Mouse (Mus musculus) limb, embryonic 12.5 days (tissue): ENCODE data around the gene Zfp46. TPM values are rescaled to one million over a fixed set of nuclear protein-coding genes. Genes with fewer than 3 reads are reported as not detected.

Experiments used
- ATAC-seq: fragments of 200-750 bp; cut with Nextera tagmentation; 2 replicates; pipeline ENCODE4 v1.8.0; 2017; ENCODE audit warnings: low read depth, moderate TSS enrichment; ENCODE audit not compliant: insufficient number of reproducible peaks, insufficient read depth, low FRiP score, low TSS enrichment
- H3K27ac ChIP-seq: fragments of 300-500 bp; sonication (generic); 2 replicates; pipeline ENCODE4 v1.5.1; 2016; ENCODE audit warnings: mild to moderate bottlenecking, moderate library complexity
- H3K27me3 ChIP-seq: fragments of 300-500 bp; sonication (generic); 2 replicates; pipeline ENCODE4 v1.6.1; 2016; ENCODE audit warnings: mild to moderate bottlenecking, moderate library complexity
- H3K36me3 ChIP-seq: fragments of 300-500 bp; sonication (generic); 2 replicates; pipeline ENCODE4 v1.6.1; 2016; ENCODE audit warnings: mild to moderate bottlenecking, moderate library complexity
- H3K4me1 ChIP-seq: fragments of 300-500 bp; sonication (generic); replicated peaks from 2 replicates; pipeline ENCODE4 v1.6.1; 2016
- H3K4me2 ChIP-seq: fragments of 300-500 bp; sonication (generic); 2 replicates; pipeline ENCODE4 v1.6.1; 2016; ENCODE audit warnings: mild to moderate bottlenecking, moderate library complexity
- H3K4me3 ChIP-seq: fragments of 300-500 bp; sonication (generic); replicated peaks from 2 replicates; pipeline ENCODE4 v1.5.1; 2016; ENCODE audit warnings: mild to moderate bottlenecking
- H3K9ac ChIP-seq: fragments of 300-500 bp; sonication (generic); replicated peaks from 2 replicates; pipeline ENCODE4 v1.6.1; 2016; ENCODE audit warnings: mild to moderate bottlenecking, moderate library complexity
- H3K9me3 ChIP-seq: fragments of 300-500 bp; sonication (generic); 2 replicates; pipeline ENCODE4 v1.6.1; 2016; ENCODE audit warnings: mild to moderate bottlenecking, moderate library complexity
- WGBS: fragments of 180-500 bp; shearing (Covaris S2); methylation state at CpG from one replicate; pipeline ENCODE4 v1.1.7; 2016; 5-methylcytosine and 5-hydroxymethylcytosine counted together
- polyA plus RNA-seq: library from polyadenylated mRNA; unstranded; fragments of >200 nt; fragmentation: Nextera tagmentation; extraction: Ambion mirVana; gene quantifications from 2 replicates; pipeline ENCODE4 v1.2.1, GENCODE M21; 2016

Gene Zfp46
- polyA plus RNA-seq, 1 experiment from 2014 or later, result 25.4 TPM

DNA sequence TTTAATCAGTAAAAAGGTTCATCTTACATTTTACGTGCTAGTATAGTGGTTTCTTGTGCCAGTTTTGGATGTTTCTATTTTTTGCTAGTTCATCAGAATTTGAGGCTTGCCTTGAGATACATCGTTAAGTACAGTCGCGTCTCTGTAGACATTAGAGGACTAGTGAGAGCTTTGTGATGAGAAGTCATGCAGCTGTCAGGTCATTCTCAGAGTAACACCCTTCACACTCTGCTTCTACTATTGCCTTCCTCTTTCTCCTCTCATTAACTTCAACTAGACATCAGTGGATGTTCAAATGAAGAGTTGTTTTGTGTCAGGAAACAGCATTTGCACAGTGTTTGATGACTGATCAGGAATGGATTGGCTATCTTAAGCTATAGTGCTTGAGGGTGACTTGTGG, 28.1 kb downstream of the Zfp46 start:
- peak overlapping the region; percentile 100 for H3K4me3 ChIP-seq
- 18% methylated on average over 4 of the region's 4 CpGs for WGBS
- ATAC-seq, result no peak
- H3K9ac ChIP-seq, result peak overlapping the region; percentile 42
- peaks cover 15% of the 10 kb centered on the region for H3K36me3 ChIP-seq
- H3K27me3 ChIP-seq, result no peaks in the 10 kb centered on the region
- H3K4me2 ChIP-seq, result peak overlapping the region; percentile 76
- no peaks in the 10 kb centered on the region for H3K9me3 ChIP-seq
- H3K27ac ChIP-seq, result no peak overlapping the region
- peaks cover 34% of the 10 kb centered on the region for H3K4me1 ChIP-seq

DNA sequence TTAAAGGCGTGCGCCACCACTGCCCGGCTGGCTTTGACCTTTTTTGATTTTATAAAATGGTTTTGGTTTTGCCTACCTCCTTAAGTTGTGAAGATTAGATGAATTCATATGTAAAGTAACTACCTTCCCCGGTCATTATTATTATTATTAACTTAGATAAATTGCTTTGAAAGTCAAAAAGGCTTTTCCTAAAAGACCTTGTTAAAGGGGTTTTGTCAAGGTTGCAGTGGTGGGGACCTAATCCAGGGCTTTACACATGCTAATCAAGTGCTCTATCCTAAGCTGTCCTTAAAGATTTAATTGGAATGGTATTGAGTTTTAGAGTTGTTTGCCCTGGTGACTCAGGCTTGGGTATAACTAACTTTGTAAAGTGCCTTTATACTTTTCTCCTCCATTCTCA, 33.2 kb downstream of the Zfp46 start:
- Histone ChIP-seq H3K27me3 (no peaks in the 10 kb centered on the region), H3K27ac (no peak overlapping the region), H3K36me3 (peaks cover 63% of the 10 kb centered on the region), H3K9me3 (no peaks in the 10 kb centered on the region), H3K9ac (no peak overlapping the region), H3K4me2 (no peak overlapping the region), H3K4me3 (no peak overlapping the region), H3K4me1 (peaks cover 22% of the 10 kb centered on the region)
- WGBS, result 91% methylated on average over 4 of the region's 4 CpGs
- ATAC-seq, result no peak

GRCm38 (mm10) chr4:136320016-136320415, 35.5 kb downstream of the Zfp46 start:
- H3K36me3 ChIP-seq, result peaks cover 82% of the 10 kb centered on the region

DNA sequence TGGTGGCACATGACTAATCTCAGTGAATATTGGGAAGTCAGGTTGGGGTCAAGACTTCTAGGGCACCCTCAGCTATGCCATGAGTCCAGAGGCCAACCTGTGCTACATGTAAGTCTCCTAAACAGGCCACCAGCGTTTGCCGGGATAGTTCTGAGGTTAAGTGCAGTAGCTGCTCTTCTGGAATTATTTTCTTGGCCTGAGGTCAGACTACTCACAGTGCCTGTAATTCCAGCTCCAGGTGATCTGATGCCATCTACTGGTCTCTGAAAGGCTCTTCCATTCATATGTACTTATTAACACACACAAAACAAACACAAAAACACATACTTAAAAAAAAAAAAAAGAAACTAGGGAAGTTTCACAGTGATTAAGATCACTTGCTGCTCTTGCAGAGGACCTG, 39.7 kb downstream of the Zfp46 start:
- Histone ChIP-seq H3K36me3 (peaks cover 78% of the 10 kb centered on the region), H3K27ac (no peak overlapping the region), H3K9me3 (no peaks in the 10 kb centered on the region), H3K9ac (no peak overlapping the region), H3K4me2 (no peak overlapping the region), H3K4me3 (no peak overlapping the region), H3K27me3 (no peaks in the 10 kb centered on the region), H3K4me1 (no peaks in the 10 kb centered on the region)
- 60% methylated on average over 2 of the region's 2 CpGs for WGBS
- no peak for ATAC-seq

More at GRCm38 (mm10) chr4:136320016-136320415, 35.5 kb downstream of the Zfp46 start:
- 91% methylated on average over 4 of the region's 4 CpGs for WGBS
- Histone ChIP-seq H3K4me3 (no peak overlapping the region), H3K27me3 (no peaks in the 10 kb centered on the region), H3K9ac (no peak overlapping the region), H3K27ac (no peak overlapping the region), H3K4me2 (no peak overlapping the region), H3K9me3 (no peaks in the 10 kb centered on the region), H3K4me1 (peaks cover 2% of the 10 kb centered on the region; the same call in 1 of the 2 replicates)
- ATAC-seq, result no peak

- Histone ChIP-seq H3K4me2 (no peak overlapping the region), H3K9me3 (no peaks in the 10 kb centered on the region), H3K36me3 (peaks cover 76% of the 10 kb centered on the region), H3K4me1 (no peaks in the 10 kb centered on the region), H3K27me3 (no peaks in the 10 kb centered on the region), H3K4me3 (no peak overlapping the region), H3K27ac (no peak overlapping the region), H3K9ac (no peak overlapping the region)
- no peak for ATAC-seq
- WGBS, result 88% methylated on average over 5 of the region's 5 CpGs
Measured at GRCm38 (mm10) chr4:136327238-136327637, 42.8 kb downstream of the Zfp46 start.

DNA sequence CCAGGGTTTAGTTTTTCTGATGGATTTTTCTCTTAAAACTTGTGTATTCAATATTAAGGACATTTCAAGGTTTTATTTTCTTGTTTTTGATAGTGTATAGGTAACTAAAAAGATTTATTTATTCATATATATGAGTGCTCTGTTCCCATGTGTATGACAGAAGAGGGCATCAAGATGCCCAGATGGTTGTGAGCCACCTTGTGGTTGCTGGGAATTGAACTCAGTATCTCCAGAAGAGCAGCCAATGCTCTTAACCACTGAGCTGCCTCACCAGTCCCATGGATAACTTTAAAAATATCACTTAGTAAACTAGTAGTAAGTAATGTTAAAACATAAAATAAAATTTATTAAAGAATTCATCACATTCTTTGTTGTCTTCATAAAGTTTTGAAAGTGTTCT, 43.6 kb downstream of the Zfp46 start:
- no peak overlapping the region for H3K4me3 ChIP-seq
- no peaks in the 10 kb centered on the region for H3K9me3 ChIP-seq
- no peak overlapping the region for H3K9ac ChIP-seq
- no peaks in the 10 kb centered on the region for H3K27me3 ChIP-seq
- H3K27ac ChIP-seq, result no peak overlapping the region
- H3K4me2 ChIP-seq, result no peak overlapping the region
- peaks cover 76% of the 10 kb centered on the region for H3K36me3 ChIP-seq
- no peaks in the 10 kb centered on the region for H3K4me1 ChIP-seq
- no peak for ATAC-seq

DNA sequence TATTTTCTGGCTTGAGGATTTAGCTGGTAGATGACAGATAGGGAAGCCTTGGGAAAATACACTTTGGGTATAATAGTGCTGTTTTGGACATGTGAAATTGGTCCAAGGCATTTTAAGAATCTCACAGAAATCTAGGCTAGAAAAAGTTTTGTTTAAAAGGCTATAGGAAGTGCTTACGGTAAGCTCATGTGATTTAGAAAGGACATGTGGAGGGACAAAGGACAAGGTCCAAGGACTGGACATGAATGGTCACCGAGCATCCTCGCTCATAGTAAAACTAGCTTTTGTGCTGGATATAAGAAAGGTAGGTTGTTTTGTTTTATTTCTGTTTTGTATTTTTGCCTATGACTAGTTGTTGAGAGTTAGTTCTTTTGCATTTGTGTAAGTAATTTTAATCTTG, 47.2 kb downstream of the Zfp46 start:
- ATAC-seq, result no peak
- H3K4me2 ChIP-seq, result no peak overlapping the region
- H3K9ac ChIP-seq, result no peak overlapping the region
- no peaks in the 10 kb centered on the region for H3K4me1 ChIP-seq
- no peak overlapping the region for H3K4me3 ChIP-seq
- peaks cover 85% of the 10 kb centered on the region for H3K36me3 ChIP-seq
- no peak overlapping the region for H3K27ac ChIP-seq
- 98% methylated on average over 3 of the region's 3 CpGs for WGBS
- H3K9me3 ChIP-seq, result no peaks in the 10 kb centered on the region
- no peaks in the 10 kb centered on the region for H3K27me3 ChIP-seq

DNA sequence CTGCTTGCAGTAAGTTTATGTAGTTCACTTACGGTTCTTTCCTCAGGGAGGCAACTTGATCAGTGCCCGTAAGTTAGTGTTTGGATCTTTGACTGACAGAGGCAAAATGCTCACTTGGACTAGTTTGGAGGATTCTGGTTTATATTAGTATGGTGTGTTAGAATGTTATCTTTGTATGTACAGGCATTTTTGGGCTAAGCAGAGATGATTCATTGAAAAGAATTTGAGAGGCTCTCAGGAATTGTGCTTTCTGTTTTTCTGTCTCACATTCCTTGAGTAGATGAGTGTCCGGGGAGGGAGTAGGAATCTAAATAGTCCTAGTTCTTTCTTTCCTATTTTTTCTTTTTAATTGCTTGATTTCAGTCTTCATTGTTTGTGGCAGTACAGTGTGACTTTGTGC, 48.7 kb downstream of the Zfp46 start:
- Histone ChIP-seq H3K4me3 (no peak overlapping the region), H3K27me3 (no peaks in the 10 kb centered on the region), H3K27ac (no peak overlapping the region), H3K9ac (no peak overlapping the region), H3K36me3 (peaks cover 84% of the 10 kb centered on the region), H3K9me3 (no peaks in the 10 kb centered on the region), H3K4me2 (no peak overlapping the region), H3K4me1 (no peaks in the 10 kb centered on the region)
- WGBS, result 90% methylated on average over 3 of the region's 3 CpGs
- ATAC-seq, result no peak

- Histone ChIP-seq H3K27me3 (no peaks in the 10 kb centered on the region), H3K27ac (no peak overlapping the region), H3K9ac (no peak overlapping the region), H3K4me2 (no peak overlapping the region), H3K9me3 (no peaks in the 10 kb centered on the region), H3K36me3 (peaks cover 82% of the 10 kb centered on the region), H3K4me1 (no peaks in the 10 kb centered on the region), H3K4me3 (no peak overlapping the region)
- 83% methylated on average over 2 of the region's 2 CpGs for WGBS
- ATAC-seq, result no peak
Measured at GRCm38 (mm10) chr4:136335065-136335464, 50.6 kb downstream of the Zfp46 start.

DNA sequence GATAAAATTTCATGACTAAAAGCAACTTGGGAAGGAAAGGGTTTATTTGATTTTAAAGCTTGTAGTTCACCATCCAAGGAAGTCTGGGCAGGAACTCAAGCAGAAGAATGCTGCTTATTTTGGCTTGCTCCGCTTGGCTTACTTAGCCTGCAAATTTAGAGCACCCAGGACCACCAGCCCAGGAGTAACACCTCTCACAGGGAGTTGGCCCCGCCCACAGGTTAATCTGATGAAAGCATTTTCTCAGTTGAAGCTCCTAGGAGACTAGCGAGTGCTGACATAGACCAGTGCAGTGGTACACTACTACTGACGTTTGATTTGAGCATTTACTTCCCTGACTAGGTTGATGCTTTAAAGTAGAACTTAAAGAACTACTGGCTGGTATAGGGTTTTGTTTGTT, 52.6 kb downstream of the Zfp46 start:
- WGBS, result 79% methylated on average over 4 of the region's 4 CpGs

More for the DNA sequence above, 52.6 kb downstream of the Zfp46 start:
- no peak for ATAC-seq
- Histone ChIP-seq H3K9me3 (no peaks in the 10 kb centered on the region), H3K4me1 (no peaks in the 10 kb centered on the region), H3K27ac (no peak overlapping the region), H3K36me3 (peaks cover 74% of the 10 kb centered on the region), H3K27me3 (no peaks in the 10 kb centered on the region), H3K9ac (no peak overlapping the region), H3K4me2 (no peak overlapping the region), H3K4me3 (no peak overlapping the region)
